Mouse (Mus musculus) heart, postnatal 0 days (tissue): ENCODE measurements around the gene Ackr2.

Experiments used
- CTCF ChIP-seq: IDR thresholded peaks from 2 replicates; pipeline ENCODE4 v1.5.1; 2016; ENCODE audit warnings: antibody characterized with exemption, control low read depth, low read depth
- EP300 ChIP-seq: IDR thresholded peaks from 2 replicates; pipeline ENCODE4 v1.6.1; 2016; ENCODE audit warnings: antibody characterized with exemption, low read depth

GRCm38 (mm10) chr9:121894447-121894846 lies 3.7 kb upstream of the Ackr2 start:
- TF ChIP-seq CTCF (no peak), EP300 (no peak)
